Comparison of ENCODE assay signal across 8 mouse cellular contexts in genomic region chr6:89360709-89361417, GRCm38 (mm10). TPM values are rescaled to one million over a fixed set of nuclear protein-coding genes. Genes with fewer than 3 reads are reported as not detected.
DNase-seq lines count a peak whose midpoint lies in the region; ATAC-seq and TF ChIP-seq lines count a peak whose summit lies in the region.

No protein-coding gene starts in this region.

- H3K4me3 ChIP-seq in lung, embryonic 14.5 days (ENCODE audit: low read depth, low read length), result peak overlapping the region; percentile 95
- H3K4me3 ChIP-seq in embryonic facial prominence, embryonic 14.5 days (ENCODE audit: low read depth, low read length), result peak overlapping the region; percentile 98
- H3K4me3 ChIP-seq in limb, embryonic 11.5 days (ENCODE audit: low read depth, low read length), result peak overlapping the region; percentile 93
- peak overlapping the region; percentile 90 for H3K4me3 ChIP-seq in small intestine, adult 2 months (ENCODE audit: low read depth, low read length)

- TF ChIP-seq CTCF in lung, embryonic 14.5 days (IDR thresholded peaks at IDR 0.05; ENCODE audit: low read depth), result peak; percentile 37
- no peak for TF ChIP-seq CTCF in small intestine, adult 2 months (IDR thresholded peaks at IDR 0.05; ENCODE audit: extremely low read depth, insufficient read length, insufficient replicate concordance, low read depth, low read length)

- peaks cover 17% of the 10 kb centered on the region for H3K36me3 ChIP-seq in lung, embryonic 14.5 days (ENCODE audit: insufficient read depth)
- H3K36me3 ChIP-seq in embryonic facial prominence, embryonic 14.5 days (ENCODE audit: control insufficient read depth, insufficient read depth, low read length), result peaks cover 16% of the 10 kb centered on the region
- H3K36me3 ChIP-seq in limb, embryonic 11.5 days (ENCODE audit: control insufficient read depth, insufficient read depth, low read length), result peaks cover 6% of the 10 kb centered on the region
- no peaks in the 10 kb centered on the region for H3K36me3 ChIP-seq in small intestine, adult 2 months (ENCODE audit: control insufficient read depth, insufficient read depth, low read length)

- TF ChIP-seq POLR2A in small intestine, adult 2 months (IDR thresholded peaks at IDR 0.05; ENCODE audit: low read depth, low read length), result no peak

- peaks cover 11% of the 10 kb centered on the region; the same call in 1 of the 2 replicates for H3K27me3 ChIP-seq in lung, embryonic 14.5 days (ENCODE audit: insufficient read depth, low read length)
- H3K27me3 ChIP-seq in embryonic facial prominence, embryonic 14.5 days (replicated peaks; ENCODE audit: control insufficient read depth, insufficient read depth, low read length), result no peaks in the 10 kb centered on the region
- H3K27me3 ChIP-seq in limb, embryonic 11.5 days (ENCODE audit: control insufficient read depth, insufficient read depth, low read length), result no peaks in the 10 kb centered on the region
- 0 out of 2 replicates have a peak, but pooled peaks cover 5% of the 10 kb centered on the region for H3K27me3 ChIP-seq in small intestine, adult 2 months (ENCODE audit: control insufficient read depth, insufficient read depth, low read length)

- H3K27ac ChIP-seq in lung, embryonic 14.5 days (ENCODE audit: low read depth), result no peak overlapping the region
- H3K27ac ChIP-seq in embryonic facial prominence, embryonic 14.5 days (replicated peaks; ENCODE audit: low read depth, low read length), result no peak overlapping the region
- H3K27ac ChIP-seq in limb, embryonic 11.5 days (replicated peaks; ENCODE audit: low read depth, low read length), result no peak overlapping the region
- H3K27ac ChIP-seq in small intestine, adult 2 months (ENCODE audit: insufficient read depth, low read depth, low read length), result no peak overlapping the region

- H3K9me3 ChIP-seq in lung, embryonic 14.5 days (ENCODE audit: low read depth, low read length), result no peaks in the 10 kb centered on the region
- no peaks in the 10 kb centered on the region for H3K9me3 ChIP-seq in embryonic facial prominence, embryonic 14.5 days (ENCODE audit: control insufficient read depth, low read length)
- no peaks in the 10 kb centered on the region for H3K9me3 ChIP-seq in limb, embryonic 11.5 days (ENCODE audit: control insufficient read depth, low read length)

- H3K4me2 ChIP-seq in lung, embryonic 14.5 days, result peak overlapping the region; percentile 87
- H3K4me2 ChIP-seq in embryonic facial prominence, embryonic 14.5 days (ENCODE audit: low read depth, low read length), result peak overlapping the region; percentile 100
- H3K4me2 ChIP-seq in limb, embryonic 11.5 days (ENCODE audit: low read depth, severe bottlenecking), result peak overlapping the region; percentile 84

- peaks cover 14% of the 10 kb centered on the region; the same call in 1 of the 2 replicates for H3K4me1 ChIP-seq in lung, embryonic 14.5 days (ENCODE audit: insufficient read depth)
- H3K4me1 ChIP-seq in embryonic facial prominence, embryonic 14.5 days (ENCODE audit: control insufficient read depth, insufficient read depth, low read length), result peaks cover 29% of the 10 kb centered on the region
- peaks cover 20% of the 10 kb centered on the region for H3K4me1 ChIP-seq in limb, embryonic 11.5 days (ENCODE audit: control insufficient read depth, insufficient read depth, low read length)
- H3K4me1 ChIP-seq in small intestine, adult 2 months (ENCODE audit: control insufficient read depth, insufficient read depth, insufficient read length, low read length), result peaks cover 16% of the 10 kb centered on the region

- WGBS in lung, embryonic 14.5 days, result 43% methylated on average over 8 of the region's 8 CpGs
- WGBS in embryonic facial prominence, embryonic 14.5 days, result 47% methylated on average over 7 of the region's 8 CpGs
- 51% methylated on average over 8 of the region's 8 CpGs for WGBS in limb, embryonic 11.5 days
- WGBS in small intestine, adult 2 months, result 58% methylated on average over 8 of the region's 8 CpGs

- peak overlapping the region; percentile 91 for H3K9ac ChIP-seq in lung, embryonic 14.5 days
- peak overlapping the region; percentile 97 for H3K9ac ChIP-seq in embryonic facial prominence, embryonic 14.5 days (ENCODE audit: low read depth, low read length)
- H3K9ac ChIP-seq in limb, embryonic 11.5 days (ENCODE audit: low read length), result peak overlapping the region; percentile 96

- DNase-seq in lung, embryonic 14.5 days, result no peak
- DNase-seq in lung, postnatal 4 days, result no peak
- DNase-seq in embryonic facial prominence, embryonic 14.5 days (ENCODE audit: low spot score), result no peak
- no peak for DNase-seq in limb, embryonic 11.5 days (ENCODE audit: low spot score)
- no peak for DNase-seq in adrenal gland, postnatal 36 days
- DNase-seq in layer of hippocampus, postnatal 36 days, result no peak
- no peak for DNase-seq in frontal cortex, postnatal 25 days (ENCODE audit: low spot score in 2 of 2)

- ATAC-seq in lung, embryonic 14.5 days (ENCODE audit: insufficient read depth), result peak; percentile 2; the same call in 1 of the 2 replicates
- ATAC-seq in embryonic facial prominence, embryonic 14.5 days (ENCODE audit: low read depth), result no peak
- ATAC-seq in limb, embryonic 11.5 days (ENCODE audit: insufficient number of reproducible peaks, low FRiP score, low TSS enrichment, low read depth), result no peak

RNA-seq across cellular contexts. Expression of gene Plxna1, which starts 1.6 kb away (rescaled TPM):
- 26.8 and 32.2 TPM in 2 replicates for polyA plus RNA-seq in lung, embryonic 14.5 days (2014; fragmentation: Nextera tagmentation; extraction: Ambion mirVana)
- 31.7 and 31.8 TPM in 2 replicates for polyA plus RNA-seq in embryonic facial prominence, embryonic 14.5 days (2014; fragmentation: Nextera tagmentation; extraction: Ambion mirVana)
- polyA plus RNA-seq in limb, embryonic 11.5 days (2014; fragmentation: Nextera tagmentation; extraction: Ambion mirVana), result 21.0 and 23.6 TPM in 2 replicates
- polyA plus RNA-seq in small intestine, adult 2 months (2012; rRNA removed), result 12.7 and 24.3 TPM in 2 replicates
- total RNA-seq in adrenal gland, postnatal 36 days (2021), result 10 to 100 TPM; 55.0 to 98.6 TPM
- total RNA-seq in layer of hippocampus, postnatal 36 days (2021), result 100 to 1,000 TPM; 111 to 112 TPM
